Mouse (Mus musculus) lung, embryonic 14.5 days (tissue): ENCODE data around the gene Mvb12b. TPM values are rescaled to one million over a fixed set of nuclear protein-coding genes. Genes with fewer than 3 reads are reported as not detected.

ENCODE experiments used
- ATAC-seq: fragments of 200-750 bp; cut with Nextera tagmentation; 2 replicates; pipeline ENCODE4 v1.8.0; 2017; ENCODE audit warnings: mild to moderate bottlenecking, moderate TSS enrichment, moderate library complexity; ENCODE audit not compliant: insufficient read depth
- DNase-seq: peaks from one replicate; pipeline ENCODE4 v3.0.0-alpha.2; 2015
- H3K27ac ChIP-seq: fragments of 300-500 bp; sonication (generic); 2 replicates; pipeline ENCODE4 v1.5.1; 2014; ENCODE audit warnings: low read depth, mild to moderate bottlenecking, moderate library complexity
- H3K27me3 ChIP-seq: fragments of 300-500 bp; sonication (generic); 2 replicates; pipeline ENCODE4 v1.6.1; 2014; ENCODE audit warnings: low read length, control low read depth; ENCODE audit not compliant: insufficient read depth
- H3K36me3 ChIP-seq: fragments of 300-500 bp; sonication (generic); 2 replicates; pipeline ENCODE4 v1.6.1; 2014; ENCODE audit warnings: control low read depth; ENCODE audit not compliant: insufficient read depth
- H3K4me1 ChIP-seq: fragments of 300-500 bp; sonication (generic); 2 replicates; pipeline ENCODE4 v1.6.1; 2014; ENCODE audit warnings: antibody characterized with exemption, control low read depth; ENCODE audit not compliant: insufficient read depth
- H3K4me2 ChIP-seq: fragments of 300-500 bp; sonication (generic); 2 replicates; pipeline ENCODE4 v1.6.1; 2014; ENCODE audit warnings: mild to moderate bottlenecking
- H3K4me3 ChIP-seq: fragments of 300-500 bp; sonication (generic); 2 replicates; pipeline ENCODE4 v1.5.1; 2014; ENCODE audit warnings: low read depth, low read length
- H3K9ac ChIP-seq: fragments of 300-500 bp; sonication (generic); 2 replicates; pipeline ENCODE4 v1.6.1; 2014
- H3K9me3 ChIP-seq: fragments of 300-500 bp; sonication (generic); 2 replicates; pipeline ENCODE4 v1.6.1; 2016; ENCODE audit warnings: low read depth, low read length, control low read depth
- CTCF ChIP-seq: IDR thresholded peaks from 2 replicates; pipeline ENCODE4 v1.5.1; 2016; ENCODE audit warnings: antibody characterized with exemption, low read depth
- WGBS: fragments of 180-500 bp; shearing (Covaris S2); extraction: QIAGEN DNeasy Blood & Tissue Kit; methylation state at CpG from one replicate; pipeline ENCODE4 v1.1.7; 2014; 5-methylcytosine and 5-hydroxymethylcytosine counted together
- polyA plus RNA-seq: library from polyadenylated mRNA; unstranded; fragments of >200 nt; fragmentation: Nextera tagmentation; extraction: Ambion mirVana; gene quantifications from 2 replicates; pipeline ENCODE4 v1.2.1, GENCODE M21; 2014

Mvb12b gene
- polyA plus RNA-seq, 1 experiment from 2014 or later, result 20.7 TPM

DNA sequence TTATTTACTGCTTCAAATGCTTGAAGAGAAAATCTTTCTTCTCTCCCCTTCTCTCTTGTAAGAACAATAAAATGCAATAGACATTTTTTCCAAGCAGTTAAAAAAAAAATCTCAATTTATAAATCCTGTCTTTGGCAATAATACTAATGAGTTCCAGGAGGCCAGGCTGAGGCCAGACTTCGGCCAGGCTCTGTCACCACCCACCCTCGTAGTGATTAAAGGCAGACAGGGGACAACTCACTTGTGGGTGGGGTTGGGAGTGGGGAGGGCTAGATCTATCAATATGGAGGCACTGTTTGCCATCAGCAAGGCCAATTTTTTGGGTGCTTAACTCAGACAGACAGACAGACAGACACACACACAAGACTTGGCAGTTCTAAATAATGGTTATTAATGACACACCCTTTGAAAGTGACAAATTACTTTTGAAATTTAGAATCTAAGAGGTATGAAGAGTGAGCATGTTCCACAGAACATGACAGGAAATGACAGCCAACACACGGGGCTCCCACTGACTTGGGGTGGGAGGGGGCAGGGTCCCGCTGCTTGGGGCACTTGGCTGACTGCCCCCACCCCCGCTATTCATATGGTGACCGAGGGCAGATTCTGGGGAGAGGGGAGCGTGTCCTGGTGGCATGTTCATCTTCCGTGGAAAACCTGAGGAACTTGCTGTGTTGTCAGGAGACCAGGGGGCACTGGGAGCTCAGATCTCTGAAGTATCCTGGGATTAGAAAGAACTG, 74.1 kb downstream of the Mvb12b start:
- TF ChIP-seq CTCF, result no peak
- DNase-seq, result no peak
- no peak overlapping the region for H3K27ac ChIP-seq
- no peak overlapping the region for H3K9ac ChIP-seq
- H3K4me1 ChIP-seq, result no peaks in the 10 kb centered on the region
- no peaks in the 10 kb centered on the region for H3K9me3 ChIP-seq
- H3K4me2 ChIP-seq, result no peak overlapping the region
- no peak overlapping the region for H3K4me3 ChIP-seq
- peaks cover 23% of the 10 kb centered on the region; the same call in 1 of the 2 replicates for H3K36me3 ChIP-seq
- ATAC-seq, result no peak
- no peaks in the 10 kb centered on the region for H3K27me3 ChIP-seq
- WGBS, result 50% methylated on average over 8 of the region's 8 CpGs

DNA sequence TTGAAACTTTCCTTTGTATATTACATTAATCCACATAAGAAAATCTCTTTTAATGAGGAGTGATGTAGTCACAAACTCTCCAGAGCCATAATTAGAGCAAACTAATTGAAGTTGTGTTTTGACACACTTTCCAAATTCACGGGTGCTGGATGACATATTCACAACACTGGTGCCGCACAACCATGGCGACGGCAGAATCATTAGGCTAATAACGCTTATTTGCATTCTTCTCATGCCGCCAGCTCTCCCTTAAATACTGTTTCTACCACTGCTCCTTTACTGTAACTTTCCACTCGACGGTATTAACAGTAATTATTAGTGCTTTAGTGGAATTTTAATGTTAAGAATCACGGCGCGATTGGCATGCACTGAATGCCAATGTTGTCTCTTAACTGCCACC, 74.8 kb downstream of the Mvb12b start:
- H3K4me1 ChIP-seq, result no peaks in the 10 kb centered on the region
- ATAC-seq, result no peak
- no peak for TF ChIP-seq CTCF
- H3K4me2 ChIP-seq, result no peak overlapping the region
- peaks cover 16% of the 10 kb centered on the region; the same call in 1 of the 2 replicates for H3K36me3 ChIP-seq
- H3K27me3 ChIP-seq, result no peaks in the 10 kb centered on the region
- no peak overlapping the region for H3K4me3 ChIP-seq
- 74% methylated on average over 11 of the region's 11 CpGs for WGBS
- H3K9ac ChIP-seq, result no peak overlapping the region
- DNase-seq, result no peak
- no peaks in the 10 kb centered on the region for H3K9me3 ChIP-seq
- no peak overlapping the region for H3K27ac ChIP-seq

DNA sequence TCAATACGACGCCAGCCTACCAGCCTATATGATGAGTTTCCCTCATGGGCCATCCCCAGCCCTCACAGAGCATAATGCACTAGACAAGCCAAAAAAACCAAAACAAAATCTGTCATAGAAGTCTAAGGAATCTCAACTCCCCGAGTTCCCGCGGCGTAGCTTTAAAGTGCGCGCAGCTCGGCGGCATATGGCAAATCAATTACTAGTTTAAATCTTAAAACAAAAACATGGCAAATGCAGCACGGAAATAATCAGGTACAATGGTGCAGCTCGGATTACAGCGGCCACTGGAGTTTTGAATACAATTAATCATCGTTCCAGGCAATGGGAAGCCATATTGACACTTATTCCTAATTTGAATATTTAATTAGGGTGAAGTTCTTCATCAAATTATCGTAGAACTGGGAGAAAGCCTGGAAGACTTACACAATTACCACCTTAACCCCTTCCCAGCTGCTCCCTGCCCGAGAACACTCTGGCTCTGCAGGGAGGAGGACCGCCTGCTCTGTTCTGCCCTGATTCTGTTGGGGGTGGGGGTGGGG, 76.3 kb downstream of the Mvb12b start:
- H3K4me1 ChIP-seq, result no peaks in the 10 kb centered on the region
- H3K9me3 ChIP-seq, result no peaks in the 10 kb centered on the region
- no peak overlapping the region for H3K27ac ChIP-seq
- peaks cover 5% of the 10 kb centered on the region; the same call in 1 of the 2 replicates for H3K36me3 ChIP-seq
- TF ChIP-seq CTCF, result no peak
- ATAC-seq, result no peak
- no peaks in the 10 kb centered on the region for H3K27me3 ChIP-seq
- no peak for DNase-seq
- no peak overlapping the region for H3K9ac ChIP-seq
- no peak overlapping the region for H3K4me3 ChIP-seq
- WGBS, result 79% methylated on average over 17 of the region's 17 CpGs
- no peak overlapping the region for H3K4me2 ChIP-seq

DNA sequence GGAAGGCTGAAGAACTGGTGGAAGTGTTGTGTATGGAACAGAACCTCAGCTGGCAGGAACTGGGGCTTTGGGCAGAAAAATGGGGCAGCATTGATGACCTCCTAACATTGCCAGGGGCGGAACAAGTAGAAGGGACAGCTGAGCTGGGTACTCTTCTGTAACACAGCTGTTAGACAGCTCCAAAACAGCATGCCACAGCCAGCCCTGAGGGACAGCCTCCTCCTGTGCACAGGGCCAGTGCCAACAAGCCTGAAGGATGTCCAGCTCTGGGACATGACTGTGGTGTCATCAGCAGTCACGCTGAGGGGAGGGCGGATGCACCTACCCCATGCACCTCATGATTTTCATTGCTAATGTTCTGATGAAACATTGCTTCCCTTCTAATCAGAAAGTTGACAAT, 78.7 kb downstream of the Mvb12b start:
- ATAC-seq (no peak), DNase-seq (no peak)
- Histone ChIP-seq H3K27me3 (no peaks in the 10 kb centered on the region), H3K36me3 (0 out of 2 replicates have a peak, but pooled peaks cover 8% of the 10 kb centered on the region), H3K4me1 (no peaks in the 10 kb centered on the region), H3K9me3 (no peaks in the 10 kb centered on the region), H3K4me3 (no peak overlapping the region), H3K9ac (no peak overlapping the region), H3K27ac (no peak overlapping the region), H3K4me2 (no peak overlapping the region)
- no peak for TF ChIP-seq CTCF
- 92% methylated on average over 3 of the region's 3 CpGs for WGBS

DNA sequence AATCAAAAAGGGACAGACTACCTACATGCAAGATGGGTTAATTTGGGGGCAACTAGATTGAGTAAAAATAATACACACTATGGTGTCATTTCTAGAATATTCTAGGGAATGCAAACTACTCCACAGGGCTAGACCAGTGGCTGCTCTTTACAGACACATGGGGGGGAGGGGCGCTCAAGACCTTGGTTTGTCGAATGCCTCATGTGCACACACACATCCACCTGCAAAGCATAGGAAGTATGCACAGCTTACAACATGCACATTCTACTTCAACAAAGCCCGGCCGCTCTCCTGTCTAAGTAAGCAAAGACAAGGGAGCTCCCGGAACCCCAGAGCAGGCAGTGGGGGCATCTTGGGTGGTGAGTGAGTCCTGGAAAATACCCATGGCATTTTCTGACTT, 79.7 kb downstream of the Mvb12b start:
- 82% methylated on average over 5 of the region's 5 CpGs for WGBS
- Histone ChIP-seq H3K4me1 (no peaks in the 10 kb centered on the region), H3K36me3 (0 out of 2 replicates have a peak, but pooled peaks cover 8% of the 10 kb centered on the region), H3K27ac (no peak overlapping the region), H3K9me3 (no peaks in the 10 kb centered on the region), H3K4me3 (no peak overlapping the region), H3K9ac (no peak overlapping the region), H3K4me2 (no peak overlapping the region), H3K27me3 (no peaks in the 10 kb centered on the region)
- no peak for DNase-seq
- no peak for TF ChIP-seq CTCF
- no peak for ATAC-seq

DNA sequence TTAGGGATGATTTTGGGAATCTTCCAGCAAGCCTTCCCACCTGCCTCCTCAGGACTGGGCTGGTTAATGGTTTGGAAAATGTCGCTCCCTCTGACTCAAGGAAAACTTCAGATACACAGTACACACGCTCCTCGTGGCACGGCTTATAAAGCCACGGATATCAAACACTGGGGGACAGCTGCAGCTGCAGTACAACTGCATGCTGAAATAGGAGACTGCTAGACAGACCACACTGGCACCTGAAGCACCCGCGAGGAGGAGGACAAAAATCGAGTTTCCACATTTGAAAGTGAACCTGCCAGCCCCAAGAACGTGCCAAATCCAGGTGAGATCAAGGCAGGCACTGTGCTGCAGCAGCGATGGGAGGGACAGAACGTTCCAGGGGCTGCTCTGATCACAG, 82.1 kb downstream of the Mvb12b start:
- no peak for ATAC-seq
- Histone ChIP-seq H3K36me3 (peaks cover 25% of the 10 kb centered on the region; the same call in 1 of the 2 replicates), H3K27ac (no peak overlapping the region), H3K27me3 (no peaks in the 10 kb centered on the region), H3K9me3 (no peaks in the 10 kb centered on the region), H3K4me2 (no peak overlapping the region), H3K9ac (no peak overlapping the region), H3K4me3 (no peak overlapping the region), H3K4me1 (no peaks in the 10 kb centered on the region)
- WGBS, result 85% methylated on average over 11 of the region's 11 CpGs
- no peak for TF ChIP-seq CTCF
- DNase-seq, result no peak

DNA sequence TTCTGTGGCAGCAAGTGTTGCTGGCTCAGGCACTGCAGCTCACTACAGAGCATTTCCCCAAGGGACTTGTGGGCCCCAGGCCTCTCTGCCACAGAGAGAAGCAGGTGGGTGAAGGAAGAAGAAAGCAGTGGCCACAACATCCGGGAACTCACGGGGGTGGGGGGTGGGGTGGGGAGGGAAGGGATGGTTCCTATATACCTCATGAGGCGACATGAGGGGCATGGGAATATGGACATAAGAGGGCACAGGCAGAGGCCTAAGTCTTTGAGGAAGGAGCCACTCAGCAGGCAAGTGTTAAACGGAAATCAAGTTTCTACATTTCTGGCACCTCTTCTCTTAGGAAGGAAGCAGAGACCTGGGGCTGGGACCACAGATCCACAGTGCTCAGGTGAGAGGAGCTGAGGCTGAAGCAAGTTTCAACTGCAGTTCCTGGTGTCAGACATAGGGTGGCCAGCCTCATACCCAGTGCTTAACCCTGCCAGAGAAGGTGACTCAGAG, 84.0 kb downstream of the Mvb12b start:
- DNase-seq, result no peak
- Histone ChIP-seq H3K27ac (no peak overlapping the region), H3K4me1 (no peaks in the 10 kb centered on the region), H3K4me2 (no peak overlapping the region), H3K27me3 (no peaks in the 10 kb centered on the region), H3K36me3 (peaks cover 29% of the 10 kb centered on the region; the same call in 1 of the 2 replicates), H3K9me3 (no peaks in the 10 kb centered on the region), H3K4me3 (no peak overlapping the region), H3K9ac (no peak overlapping the region)
- no peak for TF ChIP-seq CTCF
- no peak for ATAC-seq
- WGBS, result 85% methylated on average over 4 of the region's 4 CpGs
